In genomic region chr15:91609713-91610112, GRCm38 (mm10) we compare ENCODE assay signal across 7 mouse cellular contexts. TPM values are rescaled to one million over a fixed set of nuclear protein-coding genes. Genes with fewer than 3 reads are reported as not detected.
DNase-seq lines count a peak whose midpoint lies in the region; ATAC-seq and TF ChIP-seq lines count a peak whose summit lies in the region.

No protein-coding gene starts in this region.

- no peaks in the 10 kb centered on the region for H3K9me3 ChIP-seq in midbrain, embryonic 14.5 days (ENCODE audit: control insufficient read depth, low read length)
- no peaks in the 10 kb centered on the region for H3K9me3 ChIP-seq in midbrain, embryonic 15.5 days
- no peaks in the 10 kb centered on the region for H3K9me3 ChIP-seq in embryonic facial prominence, embryonic 14.5 days (ENCODE audit: control insufficient read depth, low read length)

- 32% methylated on average over 8 of the region's 8 CpGs for WGBS in midbrain, embryonic 14.5 days
- 28% methylated on average over 8 of the region's 8 CpGs for WGBS in midbrain, embryonic 15.5 days
- 21% methylated on average over 8 of the region's 8 CpGs for WGBS in embryonic facial prominence, embryonic 14.5 days

- peak; percentile 82 for DNase-seq in midbrain, embryonic 14.5 days
- peak; percentile 83 for DNase-seq in embryonic facial prominence, embryonic 14.5 days (ENCODE audit: low spot score)
- DNase-seq in kidney, postnatal 36 days, result peak; percentile 73 to 94
- DNase-seq in lung, postnatal 36 days, result peak; percentile 90
- DNase-seq in spleen, postnatal 36 days (ENCODE audit: low spot score in 2 of 2), result peak; percentile 62 to 75

- H3K27me3 ChIP-seq in midbrain, embryonic 14.5 days (ENCODE audit: control insufficient read depth, insufficient read depth, low read length), result no peaks in the 10 kb centered on the region
- no peaks in the 10 kb centered on the region for H3K27me3 ChIP-seq in midbrain, embryonic 15.5 days (replicated peaks)
- no peaks in the 10 kb centered on the region for H3K27me3 ChIP-seq in embryonic facial prominence, embryonic 14.5 days (replicated peaks; ENCODE audit: control insufficient read depth, insufficient read depth, low read length)

- TF ChIP-seq POLR2A in bone marrow macrophage, adult 2 months (IDR thresholded peaks at IDR 0.05; ENCODE audit: borderline replicate concordance, low read depth, low read length), result no peak

- no peaks in the 10 kb centered on the region for H3K4me1 ChIP-seq in midbrain, embryonic 14.5 days (ENCODE audit: control insufficient read depth, insufficient read depth, low read length)
- H3K4me1 ChIP-seq in midbrain, embryonic 15.5 days, result no peaks in the 10 kb centered on the region
- H3K4me1 ChIP-seq in bone marrow macrophage, adult 2 months (ENCODE audit: control insufficient read depth, insufficient read depth, low read length), result peaks cover under 1% of the 10 kb centered on the region; the same call in 1 of the 2 replicates
- H3K4me1 ChIP-seq in embryonic facial prominence, embryonic 14.5 days (ENCODE audit: control insufficient read depth, insufficient read depth, low read length), result no peaks in the 10 kb centered on the region

- 0 out of 2 replicates have a peak, but pooled peaks have one; percentile 25 for TF ChIP-seq CTCF in bone marrow macrophage, adult 2 months (IDR thresholded peaks at IDR 0.05; ENCODE audit: low read depth, low read length)

- H3K36me3 ChIP-seq in midbrain, embryonic 14.5 days (ENCODE audit: control insufficient read depth, insufficient read depth, low read length), result no peaks in the 10 kb centered on the region
- H3K36me3 ChIP-seq in midbrain, embryonic 15.5 days (replicated peaks), result no peaks in the 10 kb centered on the region
- no peaks in the 10 kb centered on the region for H3K36me3 ChIP-seq in embryonic facial prominence, embryonic 14.5 days (ENCODE audit: control insufficient read depth, insufficient read depth, low read length)

- no peak overlapping the region for H3K4me2 ChIP-seq in midbrain, embryonic 14.5 days (ENCODE audit: low read length)
- no peak overlapping the region for H3K4me2 ChIP-seq in midbrain, embryonic 15.5 days
- H3K4me2 ChIP-seq in embryonic facial prominence, embryonic 14.5 days (ENCODE audit: low read depth, low read length), result no peak overlapping the region

- no peak overlapping the region for H3K27ac ChIP-seq in midbrain, embryonic 14.5 days (replicated peaks; ENCODE audit: low read depth, low read length)
- no peak overlapping the region for H3K27ac ChIP-seq in midbrain, embryonic 15.5 days
- H3K27ac ChIP-seq in bone marrow macrophage, adult 2 months (ENCODE audit: insufficient read depth, low read depth, low read length), result no peak overlapping the region
- no peak overlapping the region for H3K27ac ChIP-seq in embryonic facial prominence, embryonic 14.5 days (replicated peaks; ENCODE audit: low read depth, low read length)

- no peak for ATAC-seq in midbrain, embryonic 14.5 days (ENCODE audit: low FRiP score, low TSS enrichment)
- no peak for ATAC-seq in midbrain, embryonic 15.5 days (replicated peaks)
- no peak for ATAC-seq in embryonic facial prominence, embryonic 14.5 days (ENCODE audit: low read depth)

- H3K9ac ChIP-seq in midbrain, embryonic 14.5 days (replicated peaks; ENCODE audit: low read length), result no peak overlapping the region
- no peak overlapping the region for H3K9ac ChIP-seq in midbrain, embryonic 15.5 days
- H3K9ac ChIP-seq in embryonic facial prominence, embryonic 14.5 days (ENCODE audit: low read depth, low read length), result no peak overlapping the region

- H3K4me3 ChIP-seq in midbrain, embryonic 14.5 days (replicated peaks; ENCODE audit: low read depth, low read length), result no peak overlapping the region
- no peak overlapping the region for H3K4me3 ChIP-seq in midbrain, embryonic 15.5 days
- no peak overlapping the region for H3K4me3 ChIP-seq in bone marrow macrophage, adult 2 months (ENCODE audit: insufficient read depth, low read length)
- H3K4me3 ChIP-seq in embryonic facial prominence, embryonic 14.5 days (ENCODE audit: low read depth, low read length), result no peak overlapping the region

RNA-seq across cellular contexts. Expression of gene Slc2a13, which starts 36.7 kb away (rescaled TPM):
- polyA plus RNA-seq in midbrain, embryonic 14.5 days (2014; fragmentation: Nextera tagmentation; extraction: Ambion mirVana), result 4.1 and 4.3 TPM in 2 replicates
- 3.7 and 4.1 TPM in 2 replicates for polyA plus RNA-seq in midbrain, embryonic 15.5 days (2015; fragmentation: Nextera tagmentation; extraction: Ambion mirVana)
- 0.17 TPM in 1 of 2 replicates, not detected in the other for polyA plus RNA-seq in bone marrow macrophage, adult 2 months (2012; ENCODE audit: insufficient read depth, insufficient read length, missing spikeins)
- polyA plus RNA-seq in embryonic facial prominence, embryonic 14.5 days (2014; fragmentation: Nextera tagmentation; extraction: Ambion mirVana), result 3.9 and 4.1 TPM in 2 replicates
